Mouse (Mus musculus): ENCODE data around the gene Hsd17b14.

Hsd17b14 gene

GRCm38 (mm10) chr7:45567780-45568516 lies 13.3 kb downstream of the Hsd17b14 start:
- DNase-seq: peak; percentile 92 to 96

GRCm38 (mm10) chr7:45568601-45569473 lies 14.1 kb downstream of the Hsd17b14 start:
- DNase-seq: no peak

GRCm38 (mm10) chr7:45570103-45570741 lies 15.5 kb downstream of the Hsd17b14 start, which contains the start of gene Bcat2:
TSS of gene Bcat2 (plus strand) at chr7:45570153.
- DNase-seq: peak; percentile 83 to 89

- DNase-seq: no peak
These were observed 17.3 kb downstream of the Hsd17b14 start for GRCm38 (mm10) chr7:45571966-45572365.

GRCm38 (mm10) chr7:45573954-45574353 lies 19.3 kb downstream of the Hsd17b14 start:
- no peak for DNase-seq

- no peak for DNase-seq
These were observed 20.0 kb downstream of the Hsd17b14 start for GRCm38 (mm10) chr7:45574472-45575379.

GRCm38 (mm10) chr7:45585923-45586322 lies 31.2 kb downstream of the Hsd17b14 start:
- DNase-seq: no peak

- no peak for DNase-seq
These were observed 33.2 kb downstream of the Hsd17b14 start for GRCm38 (mm10) chr7:45587631-45588592.

GRCm38 (mm10) chr7:45589173-45589572 lies 34.5 kb downstream of the Hsd17b14 start:
- peak; percentile 93 to 98 for DNase-seq

GRCm38 (mm10) chr7:45589898-45590297 lies 35.2 kb downstream of the Hsd17b14 start:
- no peak for DNase-seq

- DNase-seq: no peak
These were observed 36.2 kb downstream of the Hsd17b14 start for GRCm38 (mm10) chr7:45590874-45591273.

- DNase-seq: no peak
These were observed 37.2 kb downstream of the Hsd17b14 start for GRCm38 (mm10) chr7:45591880-45592279.

GRCm38 (mm10) chr7:45593118-45593815 lies 38.6 kb downstream of the Hsd17b14 start:
- DNase-seq: peak; percentile 67 to 79

GRCm38 (mm10) chr7:45595176-45595575 lies 40.5 kb downstream of the Hsd17b14 start:
- no peak for DNase-seq

GRCm38 (mm10) chr7:45596107-45596506 lies 41.4 kb downstream of the Hsd17b14 start:
- no peak for DNase-seq

- DNase-seq: no peak
These were observed 42.3 kb downstream of the Hsd17b14 start for GRCm38 (mm10) chr7:45597013-45597412.

- no peak for DNase-seq
These were observed 42.8 kb downstream of the Hsd17b14 start for GRCm38 (mm10) chr7:45597527-45597926.

GRCm38 (mm10) chr7:45598960-45599879 lies 44.5 kb downstream of the Hsd17b14 start:
- DNase-seq: no peak

- DNase-seq: no peak
These were observed 51.1 kb downstream of the Hsd17b14 start for GRCm38 (mm10) chr7:45605704-45606289.

Measured in lung, postnatal 4 days (tissue).